Mouse (Mus musculus): ENCODE results near the gene Zfp358. TPM values are rescaled to one million over a fixed set of nuclear protein-coding genes. Genes with fewer than 3 reads are reported as not detected.
A peak's percentile ranks its signal among the peaks of the same experiment; 100 is the strongest.

Zfp358 gene
- polyA plus RNA-seq (2015; fragmentation: Nextera tagmentation; extraction: Ambion mirVana) = 67.2 and 72.0 TPM in 2 replicates

- H3K27me3 ChIP-seq = no peaks in the 10 kb centered on the region
- ATAC-seq = peak; percentile 93
- H3K36me3 ChIP-seq (ENCODE audit: poor library complexity, severe bottlenecking) = peaks cover 34% of the 10 kb centered on the region
- H3K9me3 ChIP-seq (replicated peaks) = peaks cover 12% of the 10 kb centered on the region
- H3K4me3 ChIP-seq = peak within 1 kb of the TSS; percentile 90
- peak within 1 kb of the TSS; percentile 78 for H3K27ac ChIP-seq
- H3K4me1 ChIP-seq = peaks cover 21% of the 10 kb centered on the region
- H3K9ac ChIP-seq = peak within 1 kb of the TSS; percentile 99
- peak within 1 kb of the TSS; percentile 79 for H3K4me2 ChIP-seq
- WGBS = under 1% methylated on average over 40 of the region's 64 CpGs
Measured at GRCm38 (mm10) chr8:3492901-3493844, at the start of gene Zfp358. Gene Zfp358, plus strand, starts transcription at chr8:3493138.

DNA sequence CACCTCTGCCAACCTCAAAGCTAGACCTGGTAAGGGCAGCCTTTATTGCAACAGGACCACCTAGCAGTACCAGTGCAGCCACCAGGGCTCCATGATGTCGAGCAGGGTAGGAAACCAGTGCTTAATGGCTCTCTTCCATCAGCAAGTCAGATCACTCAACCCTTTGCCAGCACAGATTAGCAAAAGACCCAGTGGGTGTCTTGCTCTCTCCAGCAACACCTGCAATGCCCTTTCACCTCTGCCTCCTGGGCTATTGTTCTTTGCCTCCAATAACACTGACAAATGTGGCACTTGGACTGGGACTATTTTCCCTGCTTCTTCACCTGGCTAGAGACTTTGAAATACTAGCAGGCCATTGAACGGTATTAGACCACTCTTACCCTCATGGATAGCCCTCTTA is 43.7 kb upstream of the Zfp358 start:
- Histone ChIP-seq H3K4me3 (no peak overlapping the region), H3K9me3 (replicated peaks) (no peaks in the 10 kb centered on the region), H3K9ac (no peak overlapping the region), H3K4me1 (no peaks in the 10 kb centered on the region), H3K27ac (no peak overlapping the region), H3K36me3 (ENCODE audit: poor library complexity, severe bottlenecking) (peaks cover 92% of the 10 kb centered on the region), H3K27me3 (no peaks in the 10 kb centered on the region), H3K4me2 (no peak overlapping the region)
- ATAC-seq = no peak
- WGBS = 94% methylated on average over 2 of the region's 2 CpGs

GRCm38 (mm10) chr8:3450670-3451069 is 42.3 kb upstream of the Zfp358 start:
- Histone ChIP-seq H3K4me3 (no peak overlapping the region), H3K27ac (no peak overlapping the region), H3K36me3 (ENCODE audit: poor library complexity, severe bottlenecking) (peaks cover 94% of the 10 kb centered on the region), H3K4me1 (no peaks in the 10 kb centered on the region), H3K4me2 (no peak overlapping the region), H3K27me3 (no peaks in the 10 kb centered on the region), H3K9me3 (replicated peaks) (no peaks in the 10 kb centered on the region), H3K9ac (no peak overlapping the region)
- peak; percentile 39; the same call in 1 of the 2 replicates for ATAC-seq
- WGBS = 29% methylated on average over 5 of the region's 5 CpGs

- Histone ChIP-seq H3K4me2 (no peak overlapping the region), H3K9me3 (replicated peaks) (no peaks in the 10 kb centered on the region), H3K9ac (no peak overlapping the region), H3K27ac (no peak overlapping the region), H3K4me1 (no peaks in the 10 kb centered on the region), H3K4me3 (no peak overlapping the region), H3K36me3 (ENCODE audit: poor library complexity, severe bottlenecking) (peaks cover 94% of the 10 kb centered on the region), H3K27me3 (no peaks in the 10 kb centered on the region)
- 96% methylated on average over 25 of the region's 25 CpGs for WGBS
- ATAC-seq = no peak
Measured at GRCm38 (mm10) chr8:3451992-3452391, 40.9 kb upstream of the Zfp358 start.

DNA sequence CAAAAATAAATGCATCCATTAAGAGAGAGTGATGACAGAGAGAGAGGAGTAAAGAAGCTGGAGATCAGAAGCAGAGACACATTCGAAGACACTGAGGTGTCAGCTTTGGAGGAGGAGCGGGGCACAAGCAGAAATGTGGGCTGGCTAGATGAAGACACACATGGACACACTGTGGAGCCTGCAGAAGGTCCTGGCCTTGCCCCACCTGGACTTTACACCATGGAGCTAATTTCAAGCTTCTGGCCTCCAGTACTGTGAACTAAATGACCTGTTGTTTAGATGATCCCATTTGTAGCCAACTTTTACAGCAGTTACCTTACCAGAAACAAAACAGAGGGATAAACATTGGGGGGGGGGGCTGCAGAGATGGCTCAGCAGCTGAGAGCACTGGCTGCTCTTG is 29.7 kb upstream of the Zfp358 start:
- H3K27ac ChIP-seq = no peak overlapping the region
- no peaks in the 10 kb centered on the region for H3K27me3 ChIP-seq
- no peak overlapping the region for H3K4me3 ChIP-seq
- H3K9ac ChIP-seq = no peak overlapping the region
- H3K9me3 ChIP-seq (replicated peaks) = no peaks in the 10 kb centered on the region
- WGBS = 91% methylated on average over 2 of the region's 2 CpGs
- no peak for ATAC-seq
- H3K4me1 ChIP-seq = peaks cover 11% of the 10 kb centered on the region
- peaks cover 14% of the 10 kb centered on the region; the same call in 1 of the 2 replicates for H3K36me3 ChIP-seq (ENCODE audit: poor library complexity, severe bottlenecking)
- no peak overlapping the region for H3K4me2 ChIP-seq

GRCm38 (mm10) chr8:3464309-3464708 is 28.6 kb upstream of the Zfp358 start:
- H3K36me3 ChIP-seq (ENCODE audit: poor library complexity, severe bottlenecking) = peaks cover 3% of the 10 kb centered on the region; the same call in 1 of the 2 replicates
- peaks cover 12% of the 10 kb centered on the region for H3K4me1 ChIP-seq
- ATAC-seq = no peak
- no peak overlapping the region for H3K27ac ChIP-seq
- H3K9ac ChIP-seq = no peak overlapping the region
- H3K9me3 ChIP-seq (replicated peaks) = no peaks in the 10 kb centered on the region
- 56% methylated on average over 5 of the region's 5 CpGs for WGBS
- no peaks in the 10 kb centered on the region for H3K27me3 ChIP-seq
- H3K4me2 ChIP-seq = no peak overlapping the region
- H3K4me3 ChIP-seq = no peak overlapping the region

GRCm38 (mm10) chr8:3467006-3467885 is 25.7 kb upstream of the Zfp358 start, which contains the start of gene Pex11g:
Gene Pex11g, minus strand, starts transcription at chr8:3467680.
- peak; percentile 92 for ATAC-seq
- Histone ChIP-seq H3K4me3 (peak within 1 kb of the TSS; percentile 41), H3K9ac (peak within 1 kb of the TSS; percentile 55), H3K4me2 (peak within 1 kb of the TSS; percentile 62), H3K36me3 (ENCODE audit: poor library complexity, severe bottlenecking) (no peaks in the 10 kb centered on the region), H3K27me3 (no peaks in the 10 kb centered on the region), H3K9me3 (replicated peaks) (no peaks in the 10 kb centered on the region), H3K27ac (peak within 1 kb of the TSS; percentile 57; the same call in 1 of the 2 replicates), H3K4me1 (peaks cover 12% of the 10 kb centered on the region)
- 9% methylated on average over 32 of the region's 32 CpGs for WGBS

GRCm38 (mm10) chr8:3467886-3468545 is 24.9 kb upstream of the Zfp358 start:
- WGBS = 54% methylated on average over 9 of the region's 9 CpGs

DNA sequence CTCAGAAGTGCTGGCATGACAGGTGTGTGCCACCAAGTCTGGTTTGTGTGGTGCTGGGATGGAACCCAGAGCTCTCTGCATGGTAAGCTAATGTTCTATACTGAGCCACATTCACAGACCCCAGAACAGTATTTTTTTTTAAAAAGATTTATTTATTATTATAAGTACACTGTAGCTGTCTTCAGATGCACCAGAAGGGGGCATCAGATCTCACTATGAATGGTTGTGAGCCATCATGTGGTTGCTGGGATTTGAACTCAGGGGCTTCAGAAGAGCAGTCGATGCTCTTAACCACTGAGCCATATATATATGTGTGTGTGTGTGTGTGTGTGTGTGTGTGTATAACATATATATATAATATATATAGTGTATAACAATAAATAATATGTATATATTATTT is 24.1 kb upstream of the Zfp358 start:
- Histone ChIP-seq H3K36me3 (ENCODE audit: poor library complexity, severe bottlenecking) (no peaks in the 10 kb centered on the region), H3K27ac (no peak overlapping the region), H3K9ac (no peak overlapping the region), H3K27me3 (no peaks in the 10 kb centered on the region), H3K9me3 (replicated peaks) (no peaks in the 10 kb centered on the region), H3K4me2 (no peak overlapping the region), H3K4me3 (no peak overlapping the region), H3K4me1 (peaks cover 12% of the 10 kb centered on the region)
- WGBS = 100% methylated on average over 1 of the region's 1 CpGs
- ATAC-seq = no peak

More at GRCm38 (mm10) chr8:3467886-3468545, 24.9 kb upstream of the Zfp358 start:
- Histone ChIP-seq H3K27ac (peak overlapping the region; percentile 57; the same call in 1 of the 2 replicates), H3K9ac (peak overlapping the region; percentile 55), H3K4me1 (peaks cover 12% of the 10 kb centered on the region), H3K4me2 (peak overlapping the region; percentile 62), H3K9me3 (replicated peaks) (no peaks in the 10 kb centered on the region), H3K4me3 (peak overlapping the region; percentile 41), H3K27me3 (no peaks in the 10 kb centered on the region), H3K36me3 (ENCODE audit: poor library complexity, severe bottlenecking) (no peaks in the 10 kb centered on the region)
- ATAC-seq = peak; percentile 26

GRCm38 (mm10) chr8:3470562-3470961 is 22.4 kb upstream of the Zfp358 start, which contains the start of gene Tex45:
Gene Tex45, plus strand, starts transcription at chr8:3470862.
- Histone ChIP-seq H3K27me3 (peaks cover 5% of the 10 kb centered on the region), H3K27ac (no peak within 1 kb of the TSS), H3K4me1 (peaks cover 12% of the 10 kb centered on the region), H3K36me3 (ENCODE audit: poor library complexity, severe bottlenecking) (no peaks in the 10 kb centered on the region), H3K4me2 (no peak within 1 kb of the TSS), H3K4me3 (no peak within 1 kb of the TSS), H3K9ac (no peak within 1 kb of the TSS), H3K9me3 (replicated peaks) (no peaks in the 10 kb centered on the region)
- no peak for ATAC-seq

GRCm38 (mm10) chr8:3475715-3476429 is 17.1 kb upstream of the Zfp358 start:
- H3K9me3 ChIP-seq (replicated peaks) = no peaks in the 10 kb centered on the region
- WGBS = 35% methylated on average over 37 of the region's 37 CpGs
- no peaks in the 10 kb centered on the region for H3K36me3 ChIP-seq (ENCODE audit: poor library complexity, severe bottlenecking)
- peak overlapping the region; percentile 17; the same call in 1 of the 2 replicates for H3K9ac ChIP-seq
- H3K4me1 ChIP-seq = no peaks in the 10 kb centered on the region; the same call in 1 of the 2 replicates
- H3K27ac ChIP-seq = no peak overlapping the region
- peak overlapping the region; percentile 27 for H3K4me3 ChIP-seq
- peaks cover 13% of the 10 kb centered on the region for H3K27me3 ChIP-seq
- peak overlapping the region; percentile 52 for H3K4me2 ChIP-seq
- peak; percentile 63 for ATAC-seq

Data from forebrain, embryonic 13.5 days (tissue).